Mouse (Mus musculus): Measurements from ENCODE around the gene Sugct. TPM values are rescaled to one million over a fixed set of nuclear protein-coding genes. Genes with fewer than 3 reads are reported as not detected.
"Not testable (repeated sequence)": the region's sequence is repeated elsewhere in the genome, so short reads cannot be mapped to it uniquely, and the experiment has no call there.

Gene Sugct
- polyA plus RNA-seq, 1 experiment from 2014 or later, result 3.7 TPM

GRCm38 (mm10) chr13:17581684-17582083 is 113.7 kb downstream of the Sugct start:
- DNase-seq (ENCODE audit: low spot score) (no peak), ATAC-seq (replicated peaks; ENCODE audit: low FRiP score, low TSS enrichment, low read depth) (no peak)
- H3K4me3 ChIP-seq (ENCODE audit: low read depth, low read length), result no peak overlapping the region
- H3K27ac ChIP-seq (ENCODE audit: low read depth), result no peak overlapping the region
- H3K4me2 ChIP-seq (ENCODE audit: low read length), result no peak overlapping the region
- H3K9me3 ChIP-seq (ENCODE audit: control insufficient read depth, low read length), result no peaks in the 10 kb centered on the region
- WGBS, result 22% methylated on average over 2 of the region's 2 CpGs
- no peaks in the 10 kb centered on the region for H3K36me3 ChIP-seq (ENCODE audit: control insufficient read depth, insufficient read depth, low read length)
- no peaks in the 10 kb centered on the region for H3K4me1 ChIP-seq (replicated peaks; ENCODE audit: control insufficient read depth, insufficient read depth, low read length)
- no peaks in the 10 kb centered on the region for H3K27me3 ChIP-seq (replicated peaks; ENCODE audit: control insufficient read depth, insufficient read depth, low read length)
- no peak overlapping the region for H3K9ac ChIP-seq (ENCODE audit: low read length)

- 92% methylated on average over 3 of the region's 3 CpGs for WGBS
- no peak overlapping the region for H3K27ac ChIP-seq (ENCODE audit: low read depth)
- no peak overlapping the region for H3K4me3 ChIP-seq (ENCODE audit: low read depth, low read length)
- no peaks in the 10 kb centered on the region for H3K4me1 ChIP-seq (replicated peaks; ENCODE audit: control insufficient read depth, insufficient read depth, low read length)
- no peaks in the 10 kb centered on the region for H3K9me3 ChIP-seq (ENCODE audit: control insufficient read depth, low read length)
- H3K27me3 ChIP-seq (replicated peaks; ENCODE audit: control insufficient read depth, insufficient read depth, low read length), result no peaks in the 10 kb centered on the region
- no peak for DNase-seq (ENCODE audit: low spot score)
- no peak overlapping the region for H3K9ac ChIP-seq (ENCODE audit: low read length)
- H3K36me3 ChIP-seq (ENCODE audit: control insufficient read depth, insufficient read depth, low read length), result no peaks in the 10 kb centered on the region
- no peak for ATAC-seq (replicated peaks; ENCODE audit: low FRiP score, low TSS enrichment, low read depth)
- H3K4me2 ChIP-seq (ENCODE audit: low read length), result no peak overlapping the region
Observed at GRCm38 (mm10) chr13:17559357-17559756, 136.0 kb downstream of the Sugct start.

- no peak overlapping the region for H3K9ac ChIP-seq (ENCODE audit: low read length)
- no peaks in the 10 kb centered on the region for H3K27me3 ChIP-seq (replicated peaks; ENCODE audit: control insufficient read depth, insufficient read depth, low read length)
- no peak overlapping the region for H3K4me3 ChIP-seq (ENCODE audit: low read depth, low read length)
- WGBS, result 70% methylated on average over 1 of the region's 1 CpGs
- H3K27ac ChIP-seq (ENCODE audit: low read depth), result no peak overlapping the region
- H3K4me2 ChIP-seq (ENCODE audit: low read length), result no peak overlapping the region
- no peaks in the 10 kb centered on the region for H3K36me3 ChIP-seq (ENCODE audit: control insufficient read depth, insufficient read depth, low read length)
- DNase-seq (ENCODE audit: low spot score) (no peak), ATAC-seq (replicated peaks; ENCODE audit: low FRiP score, low TSS enrichment, low read depth) (no peak)
- H3K4me1 ChIP-seq (replicated peaks; ENCODE audit: control insufficient read depth, insufficient read depth, low read length), result no peaks in the 10 kb centered on the region
- H3K9me3 ChIP-seq (ENCODE audit: control insufficient read depth, low read length), result no peaks in the 10 kb centered on the region
Observed at GRCm38 (mm10) chr13:17536341-17536740, 159.0 kb downstream of the Sugct start.

- H3K36me3 ChIP-seq (ENCODE audit: control insufficient read depth, insufficient read depth, low read length), result no peaks in the 10 kb centered on the region
- no peaks in the 10 kb centered on the region for H3K9me3 ChIP-seq (ENCODE audit: control insufficient read depth, low read length)
- no peak overlapping the region for H3K4me2 ChIP-seq (ENCODE audit: low read length)
- WGBS, result 67% methylated on average over 4 of the region's 4 CpGs
- H3K9ac ChIP-seq (ENCODE audit: low read length), result no peak overlapping the region
- no peak for ATAC-seq (replicated peaks; ENCODE audit: low FRiP score, low TSS enrichment, low read depth)
- no peak for DNase-seq (ENCODE audit: low spot score)
- no peaks in the 10 kb centered on the region for H3K27me3 ChIP-seq (replicated peaks; ENCODE audit: control insufficient read depth, insufficient read depth, low read length)
- H3K27ac ChIP-seq (ENCODE audit: low read depth), result no peak overlapping the region
- no peaks in the 10 kb centered on the region for H3K4me1 ChIP-seq (replicated peaks; ENCODE audit: control insufficient read depth, insufficient read depth, low read length)
- H3K4me3 ChIP-seq (ENCODE audit: low read depth, low read length), result no peak overlapping the region
Observed at GRCm38 (mm10) chr13:17534871-17535270, 160.5 kb downstream of the Sugct start.

- 57% methylated on average over 4 of the region's 4 CpGs for WGBS
- Histone ChIP-seq H3K9me3 (ENCODE audit: control insufficient read depth, low read length) (no peaks in the 10 kb centered on the region), H3K27ac (ENCODE audit: low read depth) (no peak overlapping the region), H3K4me3 (ENCODE audit: low read depth, low read length) (no peak overlapping the region), H3K36me3 (ENCODE audit: control insufficient read depth, insufficient read depth, low read length) (no peaks in the 10 kb centered on the region), H3K9ac (ENCODE audit: low read length) (no peak overlapping the region), H3K4me2 (ENCODE audit: low read length) (no peak overlapping the region), H3K27me3 (replicated peaks; ENCODE audit: control insufficient read depth, insufficient read depth, low read length) (no peaks in the 10 kb centered on the region), H3K4me1 (replicated peaks; ENCODE audit: control insufficient read depth, insufficient read depth, low read length) (no peaks in the 10 kb centered on the region)
- DNase-seq (ENCODE audit: low spot score), result no peak
- ATAC-seq (replicated peaks; ENCODE audit: low FRiP score, low TSS enrichment, low read depth), result no peak
Observed at GRCm38 (mm10) chr13:17534469-17534868, 160.9 kb downstream of the Sugct start.

GRCm38 (mm10) chr13:17511184-17511778 is 184.1 kb downstream of the Sugct start:
- no peaks in the 10 kb centered on the region for H3K27me3 ChIP-seq (replicated peaks; ENCODE audit: control insufficient read depth, insufficient read depth, low read length)
- WGBS, result 77% methylated on average over 4 of the region's 4 CpGs
- H3K4me1 ChIP-seq (replicated peaks; ENCODE audit: control insufficient read depth, insufficient read depth, low read length), result no peaks in the 10 kb centered on the region
- H3K9me3 ChIP-seq (ENCODE audit: control insufficient read depth, low read length), result no peaks in the 10 kb centered on the region
- H3K4me3 ChIP-seq (ENCODE audit: low read depth, low read length), result no peak overlapping the region
- H3K36me3 ChIP-seq (ENCODE audit: control insufficient read depth, insufficient read depth, low read length), result no peaks in the 10 kb centered on the region
- no peak for DNase-seq (ENCODE audit: low spot score)
- H3K9ac ChIP-seq (ENCODE audit: low read length), result no peak overlapping the region
- ATAC-seq (replicated peaks; ENCODE audit: low FRiP score, low TSS enrichment, low read depth), result no peak
- H3K4me2 ChIP-seq (ENCODE audit: low read length), result no peak overlapping the region
- no peak overlapping the region for H3K27ac ChIP-seq (ENCODE audit: low read depth)

GRCm38 (mm10) chr13:17494936-17495335 is 200.4 kb downstream of the Sugct start:
- WGBS, result 61% methylated on average over 1 of the region's 1 CpGs
- ATAC-seq (replicated peaks; ENCODE audit: low FRiP score, low TSS enrichment, low read depth), result no peak
- no peak overlapping the region for H3K9ac ChIP-seq (ENCODE audit: low read length)
- H3K36me3 ChIP-seq (ENCODE audit: control insufficient read depth, insufficient read depth, low read length), result no peaks in the 10 kb centered on the region
- no peaks in the 10 kb centered on the region for H3K9me3 ChIP-seq (ENCODE audit: control insufficient read depth, low read length)
- no peak overlapping the region for H3K4me3 ChIP-seq (ENCODE audit: low read depth, low read length)
- H3K27ac ChIP-seq (ENCODE audit: low read depth), result no peak overlapping the region
- H3K4me1 ChIP-seq (replicated peaks; ENCODE audit: control insufficient read depth, insufficient read depth, low read length), result no peaks in the 10 kb centered on the region
- DNase-seq (ENCODE audit: low spot score), result no peak
- H3K27me3 ChIP-seq (replicated peaks; ENCODE audit: control insufficient read depth, insufficient read depth, low read length), result no peaks in the 10 kb centered on the region
- no peak overlapping the region for H3K4me2 ChIP-seq (ENCODE audit: low read length)

- ATAC-seq (replicated peaks; ENCODE audit: low FRiP score, low TSS enrichment, low read depth), result no peak
- no peaks in the 10 kb centered on the region for H3K36me3 ChIP-seq (ENCODE audit: control insufficient read depth, insufficient read depth, low read length)
- DNase-seq (ENCODE audit: low spot score), result no peak
Observed at GRCm38 (mm10) chr13:17494056-17494574, 201.2 kb downstream of the Sugct start.

GRCm38 (mm10) chr13:17457981-17458380 is 237.4 kb downstream of the Sugct start:
- not testable (repeated sequence) for H3K36me3 ChIP-seq (ENCODE audit: control insufficient read depth, insufficient read depth, low read length); ATAC-seq (replicated peaks; ENCODE audit: low FRiP score, low TSS enrichment, low read depth); H3K4me2 ChIP-seq (ENCODE audit: low read length); H3K27me3 ChIP-seq (replicated peaks; ENCODE audit: control insufficient read depth, insufficient read depth, low read length); H3K4me3 ChIP-seq (ENCODE audit: low read depth, low read length); H3K9me3 ChIP-seq (ENCODE audit: control insufficient read depth, low read length); H3K4me1 ChIP-seq (replicated peaks; ENCODE audit: control insufficient read depth, insufficient read depth, low read length); H3K27ac ChIP-seq (ENCODE audit: low read depth); DNase-seq (ENCODE audit: low spot score); H3K9ac ChIP-seq (ENCODE audit: low read length)
- 45% methylated on average over 1 of the region's 1 CpGs for WGBS

More at GRCm38 (mm10) chr13:17494056-17494574, 201.2 kb downstream of the Sugct start:
- Histone ChIP-seq H3K27me3 (replicated peaks; ENCODE audit: control insufficient read depth, insufficient read depth, low read length) (no peaks in the 10 kb centered on the region), H3K27ac (ENCODE audit: low read depth) (no peak overlapping the region), H3K9me3 (ENCODE audit: control insufficient read depth, low read length) (no peaks in the 10 kb centered on the region), H3K9ac (ENCODE audit: low read length) (no peak overlapping the region), H3K4me1 (replicated peaks; ENCODE audit: control insufficient read depth, insufficient read depth, low read length) (no peaks in the 10 kb centered on the region), H3K4me3 (ENCODE audit: low read depth, low read length) (no peak overlapping the region), H3K4me2 (ENCODE audit: low read length) (no peak overlapping the region)
- 82% methylated on average over 5 of the region's 5 CpGs for WGBS
